Mouse (Mus musculus) spleen, adult 2 months (tissue): ENCODE data around the gene Hmox2. TPM values are rescaled to one million over a fixed set of nuclear protein-coding genes. Genes with fewer than 3 reads are reported as not detected.
A peak's percentile ranks its signal among the peaks of the same experiment; 100 is the strongest.

Source experiments
- DNase-seq, 2 experiments: peaks; one replicate each; pipeline versions ENCODE4 v3.0.0 to v3.0.0-alpha.2; 2012 to 2021; ENCODE audit warnings: low spot score in 2 of 2, low read depth in 1 of 2
- H3K27ac ChIP-seq: fragments of 200-500 bp; 2 replicates; pipeline ENCODE4 v1.5.1; 2012; ENCODE audit warnings: low read length, inconsistent platforms; ENCODE audit not compliant: insufficient read depth
- H3K27me3 ChIP-seq: fragments of 200-500 bp; 2 replicates; pipeline ENCODE4 v1.6.1; 2012; ENCODE audit warnings: mild to moderate bottlenecking, moderate library complexity, low read length, inconsistent platforms; ENCODE audit not compliant: control insufficient read depth, insufficient read depth
- H3K36me3 ChIP-seq: fragments of 200-500 bp; 2 replicates; pipeline ENCODE4 v1.6.1; 2012; ENCODE audit warnings: mild to moderate bottlenecking, low read length, inconsistent platforms; ENCODE audit not compliant: control insufficient read depth, insufficient read depth
- H3K4me1 ChIP-seq: fragments of 200-500 bp; 2 replicates; pipeline ENCODE4 v1.6.1; 2011; ENCODE audit warnings: inconsistent platforms; ENCODE audit not compliant: control insufficient read depth, insufficient read depth, insufficient read length
- H3K4me3 ChIP-seq: fragments of 200-500 bp; 2 replicates; pipeline ENCODE4 v1.5.1; 2011; ENCODE audit warnings: mild to moderate bottlenecking, inconsistent platforms; ENCODE audit not compliant: insufficient read depth, insufficient read length; ENCODE audit errors: extremely low read depth
- CTCF ChIP-seq: fragments of 200-500 bp; IDR thresholded peaks from 2 replicates; pipeline ENCODE4 v1.5.1; 2011; ENCODE audit warnings: mild to moderate bottlenecking, inconsistent platforms; ENCODE audit not compliant: insufficient read depth, insufficient read length, insufficient replicate concordance; ENCODE audit errors: extremely low read depth
- POLR2A ChIP-seq: fragments of 200-500 bp; IDR thresholded peaks from 2 replicates; pipeline ENCODE4 v1.6.1; 2011; ENCODE audit warnings: low read depth, low read length, inconsistent platforms
- WGBS: fragments of 180-500 bp; shearing (Covaris S2); methylation state at CpG from one replicate; pipeline ENCODE4 v1.1.7; 2018; 5-methylcytosine and 5-hydroxymethylcytosine counted together
- polyA plus RNA-seq: library from polyadenylated mRNA; depleted of rRNA; stranded (reverse); fragments of >200 nt; gene quantifications from 2 replicates; pipeline ENCODE4 v1.2.3, GENCODE M21; 2012

The Hmox2 gene
- polyA plus RNA-seq, 1 experiment = 19.8 TPM

DNA sequence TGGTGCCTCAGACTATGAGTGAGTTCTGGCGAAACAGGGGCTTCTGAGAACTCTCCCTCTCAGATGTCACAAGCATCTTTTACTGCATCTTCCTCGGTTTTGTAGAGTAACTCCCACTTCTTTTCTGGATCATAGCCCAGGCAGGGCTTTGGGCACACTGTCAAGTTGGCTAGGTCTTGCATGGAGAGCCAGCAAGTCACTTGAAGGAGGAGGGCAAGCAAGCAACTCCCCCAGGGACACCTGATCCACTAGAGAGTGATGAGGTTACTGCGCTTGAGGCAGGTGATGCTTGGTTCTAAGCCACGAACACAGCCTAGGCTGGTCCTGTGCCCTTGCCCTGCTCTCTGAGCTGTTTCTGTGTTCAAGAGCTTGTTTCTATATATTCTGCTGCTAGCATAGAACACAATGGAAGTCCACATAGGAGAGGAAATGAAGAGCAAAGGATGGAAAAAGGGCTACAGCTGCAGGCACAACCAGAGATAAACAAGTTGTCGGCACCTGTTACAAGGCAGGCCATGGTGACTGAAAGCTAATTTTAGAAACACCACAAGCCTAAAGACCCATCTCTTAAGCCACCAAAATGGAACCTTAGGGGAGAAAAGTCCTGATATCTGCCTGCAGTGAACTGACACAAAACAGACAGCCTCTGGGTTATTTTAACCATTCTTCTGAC lies 55.5 kb downstream of the Hmox2 start:
- no peak for DNase-seq
- H3K4me1 ChIP-seq = peaks cover 7% of the 10 kb centered on the region; the same call in 1 of the 2 replicates
- peak overlapping the region; percentile 51 for H3K27ac ChIP-seq
- no peak for TF ChIP-seq CTCF
- no peak for TF ChIP-seq POLR2A
- H3K4me3 ChIP-seq = no peak overlapping the region
- no peaks in the 10 kb centered on the region for H3K27me3 ChIP-seq
- 50% methylated on average over 5 of the region's 5 CpGs for WGBS
- no peaks in the 10 kb centered on the region for H3K36me3 ChIP-seq

DNA sequence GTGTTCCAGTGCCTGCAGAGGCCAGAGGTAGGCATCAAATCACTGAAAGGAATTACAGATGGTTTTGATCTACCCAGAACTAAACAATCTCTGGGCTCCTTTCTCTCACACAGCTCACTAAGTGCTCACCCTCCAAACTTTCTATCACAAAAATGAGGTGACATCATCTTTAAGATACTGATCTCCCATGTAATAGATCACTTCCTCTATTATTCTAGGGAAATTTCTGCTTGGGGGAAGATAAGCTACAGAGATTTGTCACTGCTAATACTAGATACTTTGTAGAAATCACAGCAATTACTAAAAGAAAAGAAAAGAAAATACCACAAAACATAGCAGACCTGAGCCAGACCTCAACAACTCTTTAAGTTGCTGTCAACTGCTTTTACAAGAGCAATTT lies 56.4 kb downstream of the Hmox2 start:
- no peak overlapping the region for H3K27ac ChIP-seq
- no peaks in the 10 kb centered on the region for H3K27me3 ChIP-seq
- no peak overlapping the region for H3K4me3 ChIP-seq
- DNase-seq = no peak
- H3K36me3 ChIP-seq = peaks cover 1% of the 10 kb centered on the region; the same call in 1 of the 2 replicates
- peaks cover 7% of the 10 kb centered on the region; the same call in 1 of the 2 replicates for H3K4me1 ChIP-seq
- TF ChIP-seq CTCF = no peak
- TF ChIP-seq POLR2A = no peak

DNA sequence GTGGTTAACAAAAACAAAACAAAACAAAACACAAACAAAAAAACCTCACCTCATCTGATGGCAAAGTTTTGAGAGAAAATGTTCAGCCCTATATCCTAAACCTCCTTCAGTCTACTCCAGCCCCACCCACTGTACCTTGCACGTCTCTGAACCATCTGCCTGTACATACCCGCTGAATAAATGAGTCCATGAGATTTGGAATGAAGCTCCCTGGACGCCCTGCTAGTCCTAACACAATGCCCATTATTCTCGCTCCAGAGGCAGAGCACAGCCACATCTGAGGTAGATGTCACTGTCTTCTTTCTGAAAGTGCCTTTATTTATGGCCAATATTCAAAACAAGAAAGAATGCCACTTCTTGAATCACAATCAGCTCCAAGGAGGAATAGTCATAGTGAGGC lies 59.5 kb downstream of the Hmox2 start:
- WGBS = 87% methylated on average over 4 of the region's 4 CpGs
- no peak overlapping the region for H3K4me3 ChIP-seq
- H3K27ac ChIP-seq = no peak overlapping the region
- H3K36me3 ChIP-seq = peaks cover 2% of the 10 kb centered on the region; the same call in 1 of the 2 replicates
- TF ChIP-seq POLR2A (no peak), CTCF (no peak)
- peaks cover 11% of the 10 kb centered on the region; the same call in 1 of the 2 replicates for H3K4me1 ChIP-seq
- H3K27me3 ChIP-seq = no peaks in the 10 kb centered on the region
- no peak for DNase-seq

DNA sequence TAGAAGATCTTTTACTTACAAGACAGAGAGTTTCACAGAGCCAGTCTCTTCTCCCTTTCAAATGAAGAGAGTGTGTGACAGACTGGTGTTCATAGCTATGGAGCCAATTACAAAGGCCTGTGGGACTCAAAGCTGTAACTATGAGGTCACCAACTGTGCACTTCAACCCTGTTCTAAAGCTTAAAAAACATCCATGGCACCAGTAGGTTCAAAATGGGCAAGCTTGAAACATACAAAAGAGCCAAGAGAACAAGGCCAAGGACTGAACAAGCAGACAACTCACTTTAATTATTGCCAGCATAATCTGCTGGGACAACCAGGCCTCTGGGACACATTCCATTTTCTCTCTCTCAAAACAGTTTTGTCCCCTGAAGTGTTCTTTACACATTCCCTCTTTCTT lies 62.0 kb downstream of the Hmox2 start:
- no peak for TF ChIP-seq POLR2A
- no peak for TF ChIP-seq CTCF
- Histone ChIP-seq H3K27ac (no peak overlapping the region), H3K36me3 (peaks cover 2% of the 10 kb centered on the region; the same call in 1 of the 2 replicates), H3K4me3 (no peak overlapping the region), H3K4me1 (peaks cover 4% of the 10 kb centered on the region; the same call in 1 of the 2 replicates), H3K27me3 (no peaks in the 10 kb centered on the region)
- DNase-seq = no peak

DNA sequence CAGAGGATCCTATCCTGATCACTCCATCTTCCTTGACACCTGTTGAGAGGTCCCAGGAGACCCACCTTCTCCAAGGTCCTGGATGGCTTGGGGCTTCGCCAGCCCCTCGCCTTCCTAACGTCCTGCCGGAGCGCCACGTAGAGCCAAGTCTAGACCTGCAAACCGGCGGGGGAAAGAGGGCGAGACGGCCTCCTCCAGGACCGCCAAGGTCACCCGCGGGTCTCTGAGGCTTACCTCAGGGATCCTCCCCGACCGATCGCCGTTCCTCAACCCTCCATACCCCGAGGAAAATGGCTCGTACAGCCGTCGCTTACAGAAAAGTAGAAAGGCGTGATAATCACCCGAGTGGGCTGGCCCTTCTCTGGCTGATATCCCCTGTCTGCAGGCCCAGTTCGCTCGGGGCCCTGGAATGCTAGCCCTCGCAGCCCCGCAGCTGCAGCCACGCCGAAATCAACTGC lies 63.2 kb downstream of the Hmox2 start:
- Histone ChIP-seq H3K36me3 (peaks cover 2% of the 10 kb centered on the region; the same call in 1 of the 2 replicates), H3K27me3 (no peaks in the 10 kb centered on the region), H3K4me3 (peak overlapping the region; percentile 95), H3K4me1 (peaks cover 4% of the 10 kb centered on the region; the same call in 1 of the 2 replicates), H3K27ac (peak overlapping the region; percentile 9; the same call in 1 of the 2 replicates)
- peak in 1 of 2 experiments; percentile 21 for DNase-seq
- 3% methylated on average over 29 of the region's 29 CpGs for WGBS
- no peak for TF ChIP-seq POLR2A

DNA sequence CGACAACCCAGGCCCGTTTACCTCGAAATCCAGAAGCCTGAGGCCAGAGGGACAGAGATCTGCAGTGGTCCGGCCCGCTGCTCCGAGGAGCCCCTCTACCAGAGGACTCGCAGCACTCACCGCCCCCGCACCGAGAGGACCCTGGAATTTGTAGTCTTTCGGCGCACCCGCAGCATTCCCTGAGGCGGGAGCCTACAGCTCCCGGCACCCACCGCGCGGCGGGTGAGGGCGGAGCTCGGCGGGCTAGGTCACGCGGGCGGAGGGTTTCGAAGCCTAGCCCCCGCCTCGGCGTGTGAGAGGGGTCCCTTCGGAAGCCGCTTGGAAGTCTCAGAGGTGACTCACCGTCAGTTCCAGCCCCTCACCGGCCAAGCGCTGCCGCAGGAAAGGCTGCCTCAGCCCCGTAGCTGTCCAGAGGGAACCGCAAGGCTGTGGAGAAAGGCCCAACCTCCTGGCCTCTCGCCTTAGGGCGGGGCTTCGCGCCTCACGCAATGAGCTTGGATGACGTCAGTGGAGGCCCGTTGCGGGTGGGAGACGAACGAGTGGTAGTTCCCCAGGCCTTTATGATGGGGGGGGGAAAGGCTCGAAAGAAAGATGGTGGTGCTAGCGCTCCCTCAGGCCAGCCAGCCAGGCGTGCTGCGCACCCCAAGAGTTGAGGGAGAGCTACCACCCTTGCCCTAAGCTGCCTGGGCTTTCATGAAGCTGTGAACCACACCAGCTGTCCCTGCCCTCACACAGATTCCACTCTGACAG lies 63.8 kb downstream of the Hmox2 start, which contains the start of gene Cdip1:
Gene Cdip1, minus strand, starts transcription at position 483 of the 750 bp plus-strand sequence.
- H3K27me3 ChIP-seq = no peaks in the 10 kb centered on the region
- peaks cover 4% of the 10 kb centered on the region; the same call in 1 of the 2 replicates for H3K4me1 ChIP-seq
- peak within 1 kb of the TSS; percentile 95 for H3K4me3 ChIP-seq
- peak; percentile 89 to 92 for DNase-seq
- peak within 1 kb of the TSS; percentile 95 for H3K27ac ChIP-seq
- 0 out of 2 replicates have a peak, but pooled peaks have one; percentile 0 for TF ChIP-seq CTCF
- no peak for TF ChIP-seq POLR2A
- peaks cover 2% of the 10 kb centered on the region; the same call in 1 of the 2 replicates for H3K36me3 ChIP-seq
- 1% methylated on average over 51 of the region's 51 CpGs for WGBS

DNA sequence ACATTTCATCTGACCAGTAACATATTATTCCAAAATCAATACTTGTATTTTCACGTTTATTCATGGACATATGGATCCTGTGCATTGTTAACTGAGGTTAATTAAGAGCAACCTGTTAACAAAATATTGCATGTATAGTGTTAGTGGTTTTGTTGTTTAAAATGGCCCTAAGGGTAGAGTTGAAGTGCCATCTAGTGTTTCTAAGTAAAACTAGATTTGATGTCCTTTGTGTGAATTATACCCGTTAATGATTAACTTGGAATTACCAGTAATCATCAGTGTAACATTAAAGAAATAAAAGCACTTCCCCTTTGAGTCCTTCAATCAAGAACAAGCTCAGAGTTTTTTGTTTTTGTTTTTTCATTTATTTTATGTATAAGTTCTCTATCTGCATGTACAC lies 65.2 kb downstream of the Hmox2 start:
- TF ChIP-seq CTCF (no peak), POLR2A (no peak)

More for the DNA sequence above, 65.2 kb downstream of the Hmox2 start:
- no peak for DNase-seq
- peaks cover 2% of the 10 kb centered on the region; the same call in 1 of the 2 replicates for H3K36me3 ChIP-seq
- H3K27me3 ChIP-seq = no peaks in the 10 kb centered on the region
- H3K4me3 ChIP-seq = no peak overlapping the region
- no peak overlapping the region for H3K27ac ChIP-seq
- 31% methylated on average over 2 of the region's 2 CpGs for WGBS
- peaks cover 4% of the 10 kb centered on the region; the same call in 1 of the 2 replicates for H3K4me1 ChIP-seq
